In genomic region chr4:56222023-56222776, GRCm38 (mm10) we compare ENCODE assay signal across 9 mouse cellular contexts.
A peak's percentile ranks its signal among the peaks of the same experiment; 100 is the strongest.
DNase-seq lines count a peak whose midpoint lies in the region.
"Had no signal": no experiment of that assay in that cellular context is flagged by ENCODE, and none has a peak within 500 bp of the region (broad histone marks: within the 10 kb centered on the region; RNA-seq: fewer than 3 reads in every experiment).

No protein-coding gene starts in this region.

- H3K27ac ChIP-seq in embryonic facial prominence, embryonic 10.5 days (replicated peaks), result peak overlapping the region; percentile 79

- intact Hi-C loops in heart, postnatal 25 days (cut with DNase I), result loop anchor here (5.0 to 10.0 kb wide), 4 partner anchors 140 to 710 kb away; no protein-coding TSS in a partner anchor

- H3K36me3 ChIP-seq in embryonic facial prominence, embryonic 10.5 days (replicated peaks), result no peaks in the 10 kb centered on the region

- peaks cover 31% of the 10 kb centered on the region for H3K4me1 ChIP-seq in embryonic facial prominence, embryonic 10.5 days

- H3K9me3 ChIP-seq in embryonic facial prominence, embryonic 10.5 days, result no peaks in the 10 kb centered on the region

- peak; percentile 76 for DNase-seq in 3T3-L1 (ENCODE audit: low read depth, low spot score)
- DNase-seq in Muller cell, postnatal 12 days (ENCODE audit: inconsistent ontology term), result peak; percentile 39
- peak; percentile 65 for DNase-seq in embryonic facial prominence, embryonic 10.5 days (ENCODE audit: low spot score)
- peak; percentile 17 for DNase-seq in heart, postnatal 25 days (ENCODE audit: low spot score)
- DNase-seq in kidney, postnatal 4 days, result peak; percentile 58 to 69
- peak; percentile 84 for DNase-seq in lung, postnatal 14 days
- peak; percentile 54 for DNase-seq in retina, postnatal 1 day
- DNase-seq in urinary bladder, postnatal 14 days (ENCODE audit: low spot score), result peak; percentile 74

- 42% methylated on average over 8 of the region's 8 CpGs for WGBS in embryonic facial prominence, embryonic 10.5 days

- H3K4me3 ChIP-seq in embryonic facial prominence, embryonic 10.5 days, result no peak overlapping the region
- H3K4me3 ChIP-seq: erythroblast, embryonic 14.5 days had no signal

- no peaks in the 10 kb centered on the region for H3K27me3 ChIP-seq in embryonic facial prominence, embryonic 10.5 days (replicated peaks; ENCODE audit: low read depth, poor library complexity, severe bottlenecking)

Comparison
In these comparisons a context has a peak if more than half of its experiments do, and no peak if none do; other contexts are left out.
1. DNase-seq: peak in every context shown above with its lines; median percentile 84 in lung, postnatal 14 days; 76 in 3T3-L1; 74 in urinary bladder, postnatal 14 days; 65 in embryonic facial prominence, embryonic 10.5 days; 64 in kidney, postnatal 4 days; 54 in retina, postnatal 1 day; 39 in Muller cell, postnatal 12 days; 17 in heart, postnatal 25 days.